Mouse (Mus musculus) heart, postnatal 10 days (tissue): Measurements from ENCODE around the gene Hif3a. TPM values are rescaled to one million over a fixed set of nuclear protein-coding genes. Genes with fewer than 3 reads are reported as not detected.
A peak's percentile ranks its signal among the peaks of the same experiment; 100 is the strongest.

Experiments
- DNase-seq, 2 experiments: peaks; one replicate each; pipeline ENCODE4 v3.0.0; 2021
- intact Hi-C: fragments of 180-260 bp; cut with DNase I; formaldehyde crosslinking; loops from one replicate; pipeline ENCODE4 v1.15.1; 2025
- total RNA-seq, 2 experiments: library from RNA; stranded (reverse); gene quantifications; 2 replicates each; pipeline ENCODE4 v1.2.3; 2021

Hif3a gene
- total RNA-seq, 2 experiments from 2014 or later: 1.5 to 7.1 TPM

DNA sequence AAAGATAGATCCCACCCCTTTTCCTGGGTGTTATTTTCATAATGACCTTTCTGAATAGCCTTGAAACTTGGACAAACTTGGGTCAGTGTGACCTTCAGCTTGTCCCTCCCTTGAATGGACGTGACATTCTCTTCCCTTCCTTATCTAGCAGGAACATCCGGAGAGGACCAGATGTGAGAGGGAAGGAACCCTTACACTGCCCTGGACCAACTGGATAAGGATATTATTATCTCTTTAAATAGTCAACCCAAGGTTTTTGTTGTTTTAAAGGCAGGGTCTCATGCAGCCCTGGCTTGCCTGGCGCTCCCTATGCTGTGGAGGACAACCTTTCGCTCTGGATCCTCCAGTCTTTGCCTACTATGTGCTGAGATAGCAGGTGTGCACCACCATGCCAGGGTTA, 63.0 kb downstream of the Hif3a start:
- intact Hi-C loops: loop anchor here (2.0 kb wide), 1 partner anchor 48 kb away; no protein-coding TSS in a partner anchor
- no peak for DNase-seq

DNA sequence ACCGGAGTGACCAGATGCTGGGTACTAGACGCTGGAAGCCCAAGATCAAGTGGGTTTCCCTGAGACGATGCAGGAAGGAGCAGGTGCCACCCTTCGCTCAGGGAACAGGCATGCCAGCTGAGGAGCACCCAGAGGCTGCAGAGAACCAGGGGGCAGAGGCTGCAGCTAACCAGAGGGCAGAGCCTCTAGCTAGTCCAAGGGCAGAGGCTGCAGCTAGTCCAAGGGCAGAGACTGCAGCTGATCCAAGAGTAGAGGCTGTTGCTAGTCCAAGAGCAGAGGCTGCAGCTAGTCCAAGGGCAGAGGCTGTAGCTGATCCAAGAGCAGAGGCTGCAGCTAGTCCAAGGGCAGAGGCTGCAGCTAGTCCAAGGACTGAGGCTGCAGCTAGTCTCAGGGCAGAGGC, 66.9 kb downstream of the Hif3a start:
- DNase-seq: no peak
- intact Hi-C loops: no loop called here

DNA sequence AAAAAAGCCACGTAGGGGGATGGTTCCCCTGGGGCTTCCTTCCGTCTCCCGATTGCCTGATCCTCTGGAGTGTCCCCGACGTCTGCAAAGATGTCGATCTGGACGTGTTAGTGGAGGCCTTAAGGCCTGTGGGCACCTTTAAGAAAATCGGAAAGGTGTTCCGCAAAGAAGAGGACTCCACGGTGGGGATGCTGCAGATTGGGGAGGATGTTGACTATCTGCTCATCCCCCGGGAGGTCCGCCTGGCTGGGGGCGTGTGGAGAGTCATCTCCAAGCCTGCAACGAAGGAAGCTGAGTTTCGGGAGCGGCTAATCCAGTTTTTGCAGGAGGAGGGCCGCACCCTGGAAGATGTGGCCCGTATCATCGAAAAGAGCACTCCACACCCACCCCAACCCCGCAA, 67.8 kb downstream of the Hif3a start:
- peak; percentile 39 to 48 for DNase-seq
- intact Hi-C loops: no loop called here

DNA sequence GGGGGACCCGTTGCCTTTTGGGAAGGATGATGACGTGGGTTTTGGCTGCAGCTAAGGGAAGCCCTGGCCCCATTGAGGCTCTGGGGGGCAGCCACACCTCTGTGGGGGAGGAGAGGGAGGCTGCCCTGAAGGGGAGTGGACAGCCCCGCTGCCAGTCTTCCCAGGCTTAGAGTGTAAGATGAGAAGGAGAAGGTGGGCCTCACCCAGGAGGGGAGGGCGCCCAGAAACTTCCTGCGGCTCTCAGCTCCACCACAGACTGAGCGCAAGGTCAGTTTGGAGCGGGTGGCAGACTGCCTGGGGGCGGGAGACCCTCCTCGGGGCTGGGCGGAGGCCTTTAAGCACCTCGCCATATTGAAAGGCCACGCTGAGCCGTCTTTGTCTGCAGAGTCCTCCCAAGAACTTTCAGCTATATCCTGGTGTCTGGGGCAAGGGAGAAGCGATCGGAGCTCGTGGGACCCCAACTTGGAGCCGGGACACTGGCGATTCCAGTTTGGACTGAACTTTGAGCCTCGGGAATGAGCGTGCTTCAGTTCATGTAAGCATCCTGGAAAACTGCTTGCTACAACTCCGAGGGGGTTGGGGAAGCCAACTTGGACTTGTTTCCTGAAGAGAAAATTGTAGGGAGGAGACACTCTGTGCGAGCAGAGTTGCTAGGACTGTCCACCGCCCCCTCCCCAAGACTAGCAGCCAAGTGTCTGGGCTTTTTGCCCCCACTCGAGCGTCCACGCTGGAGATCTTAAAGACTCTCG, 68.4 kb downstream of the Hif3a start:
- peak; percentile 88 to 93 for DNase-seq
- intact Hi-C loops: no loop called here

DNA sequence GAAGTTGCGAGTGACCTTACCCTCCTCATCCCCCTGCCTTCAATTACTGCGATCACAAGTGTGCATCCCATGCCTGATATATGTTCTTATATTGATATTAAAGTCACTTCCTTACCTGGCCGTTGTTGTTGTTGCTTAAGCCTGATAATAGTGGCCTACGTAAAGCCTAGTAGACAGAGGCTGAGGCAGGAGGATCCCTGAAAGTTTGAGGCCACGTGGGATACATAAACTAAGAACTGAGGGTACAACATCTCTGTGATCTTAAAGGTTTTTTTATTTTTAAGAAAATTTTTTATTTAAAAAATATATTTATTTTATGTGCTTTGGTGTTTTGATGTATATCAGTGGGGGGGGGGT, 69.8 kb downstream of the Hif3a start, which contains the start of gene Ccdc8:
TSS of gene Ccdc8 (plus strand) at position 258 of the 357 bp plus-strand sequence.
- no peak for DNase-seq
- intact Hi-C loops: no loop called here

DNA sequence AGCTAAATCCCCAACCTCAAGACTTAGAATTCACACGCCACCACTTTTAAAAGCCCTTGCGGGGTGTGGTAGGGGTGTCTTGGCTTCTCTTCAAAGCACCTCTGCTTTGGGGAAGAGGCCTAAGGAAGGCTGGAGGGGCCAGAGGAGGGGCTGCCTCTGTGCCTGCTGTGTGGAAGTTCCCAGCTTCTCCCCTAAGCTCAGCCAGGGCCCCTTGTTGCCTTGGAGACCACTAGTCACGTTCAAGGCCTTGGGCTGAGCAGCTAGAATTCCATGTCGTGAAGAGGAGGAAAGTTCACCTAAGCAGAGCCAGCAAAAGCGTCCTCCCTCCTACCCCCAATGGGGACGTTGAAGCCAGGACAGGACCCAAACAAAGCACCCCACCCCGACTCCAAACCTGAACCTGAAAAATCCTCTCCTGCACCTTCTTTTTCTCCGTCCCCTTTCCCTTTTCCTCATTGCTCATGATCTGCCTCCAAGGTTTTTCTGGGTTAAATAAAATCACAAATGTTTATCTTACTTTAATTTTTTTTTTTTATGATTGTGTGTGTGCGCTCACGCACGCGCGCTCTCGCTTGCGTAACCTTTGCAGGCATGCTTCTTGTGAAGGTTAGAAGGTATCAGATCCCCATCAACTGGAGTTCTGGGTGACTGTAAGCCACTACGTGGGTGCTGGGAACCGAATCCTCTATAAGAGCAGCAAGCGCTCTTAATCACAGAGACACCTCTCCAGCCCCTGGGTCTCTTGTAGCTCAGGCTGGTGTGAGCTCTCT, 70.4 kb downstream of the Hif3a start:
- no peak for DNase-seq
- intact Hi-C loops: no loop called here

DNA sequence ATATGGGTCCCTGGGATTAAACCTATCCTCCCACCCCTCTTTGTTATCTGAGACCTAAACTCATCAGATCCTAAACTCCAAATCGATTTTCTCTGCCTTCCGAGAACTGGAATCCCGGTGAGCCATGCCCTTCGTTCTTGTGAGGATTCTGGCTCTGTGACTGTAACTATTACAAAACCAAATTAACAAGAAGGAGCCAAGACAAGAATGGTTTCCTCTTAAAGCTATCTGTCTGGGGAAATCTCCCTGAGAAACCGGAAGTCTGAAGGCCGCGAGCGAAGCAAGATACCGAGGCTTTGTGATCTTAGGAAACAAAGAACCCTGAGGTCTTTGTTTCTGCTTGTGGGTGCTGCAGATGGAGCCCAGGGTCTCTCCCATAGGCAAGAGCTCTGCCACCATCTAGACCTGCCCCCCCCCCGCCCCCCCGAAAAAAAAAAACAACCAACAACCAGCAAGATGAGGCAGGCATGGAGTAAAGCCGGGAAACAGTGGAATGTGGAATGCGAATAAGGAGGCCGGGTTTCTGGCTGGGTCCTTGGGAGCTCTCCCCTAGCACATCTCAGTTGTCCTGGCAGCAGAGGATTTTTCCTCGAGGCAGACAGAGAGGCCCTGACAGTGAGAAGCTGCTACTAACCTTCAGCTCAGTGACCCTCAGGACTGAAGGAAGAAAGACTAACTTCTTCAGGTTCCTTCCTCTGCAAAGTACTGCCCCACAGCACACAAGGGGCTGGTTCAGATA, 72.1 kb downstream of the Hif3a start:
- intact Hi-C loops: no loop called here
- DNase-seq: no peak

DNA sequence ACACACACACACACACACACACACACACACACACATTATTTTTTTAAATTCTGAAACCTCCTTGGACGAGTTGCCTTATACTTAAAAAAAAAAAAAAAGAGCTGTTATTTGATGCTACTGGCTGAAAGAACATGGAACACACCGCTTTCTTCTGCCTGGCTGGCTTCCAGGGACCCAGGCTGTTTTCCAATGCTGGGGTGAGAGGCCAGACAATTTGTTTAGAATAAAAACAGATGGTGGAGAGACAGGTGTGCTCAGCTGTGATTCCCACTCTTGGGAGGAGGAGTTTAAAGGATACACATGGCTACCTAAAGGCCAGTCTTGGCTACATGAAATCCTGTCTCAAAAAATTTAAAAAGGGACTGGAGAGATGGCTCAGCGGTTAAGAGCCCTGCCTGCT, 73.8 kb downstream of the Hif3a start:
- intact Hi-C loops: no loop called here
- peak; percentile 73 to 81 for DNase-seq

DNA sequence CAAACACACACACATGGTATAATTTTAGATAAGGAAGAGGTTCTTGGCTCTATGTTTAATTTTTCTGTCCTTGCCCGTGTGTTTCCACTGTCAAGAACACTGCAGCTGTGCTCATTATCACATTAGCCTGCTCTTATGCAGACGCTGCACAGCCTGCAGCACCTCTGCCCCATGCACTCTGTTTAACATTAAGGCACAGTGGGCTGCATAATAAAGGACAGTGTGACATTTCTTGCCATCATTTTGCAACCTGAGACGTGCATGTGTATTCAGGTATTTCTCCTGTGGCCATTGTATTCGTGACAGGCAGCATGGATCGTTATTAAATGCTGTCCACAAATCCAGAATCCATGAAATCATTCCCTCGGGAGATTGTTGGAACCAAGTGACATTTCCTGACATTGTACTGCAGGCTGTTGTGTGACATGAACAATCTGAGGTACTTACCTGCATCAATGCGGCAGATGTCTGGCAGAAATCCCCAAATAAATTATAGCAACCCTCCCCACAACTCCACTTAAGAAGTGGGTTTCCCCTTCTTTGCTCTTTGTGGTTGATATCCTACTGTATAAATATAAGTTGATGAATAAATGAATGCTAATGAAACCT, 74.6 kb downstream of the Hif3a start:
- DNase-seq: no peak
- intact Hi-C loops: no loop called here

DNA sequence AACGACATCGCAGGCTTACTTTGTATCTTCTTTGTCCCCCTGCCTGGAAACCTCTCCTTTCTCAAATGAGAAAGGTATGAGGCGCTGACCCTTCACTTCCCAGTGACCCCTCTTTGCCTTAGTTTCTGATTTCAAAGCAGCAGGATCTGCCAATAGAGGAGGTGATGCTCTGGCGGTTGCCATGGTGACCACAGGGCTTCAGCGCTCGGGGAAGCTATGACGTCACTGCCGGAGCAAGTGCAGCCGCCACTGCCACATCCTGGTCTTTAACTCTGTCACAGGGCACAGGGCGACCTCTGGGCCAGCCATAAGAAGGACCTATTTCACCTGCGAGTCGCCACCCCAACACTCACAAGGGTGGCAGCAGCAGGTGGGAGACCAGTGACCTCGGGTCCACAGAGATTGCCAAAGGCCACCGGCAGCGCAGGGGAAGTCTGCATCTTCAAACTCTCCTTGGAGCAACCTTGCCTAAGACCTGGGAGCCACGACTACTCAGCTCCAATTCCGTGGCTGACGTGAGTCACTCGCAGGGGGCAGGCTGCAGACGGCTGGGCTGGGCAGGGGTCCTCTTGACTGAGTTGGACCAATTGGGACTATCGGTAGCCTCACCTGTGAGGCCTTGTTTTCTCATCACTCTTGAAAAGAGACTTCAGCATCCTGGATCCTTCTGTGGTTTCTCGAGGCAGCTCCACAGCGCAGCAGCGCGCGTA, 79.2 kb downstream of the Hif3a start, which contains the start of gene Gm42372:
TSS of gene Gm42372 (plus strand) at position 228 of the 710 bp plus-strand sequence.
- peak in 1 of 2 experiments; percentile 50 for DNase-seq
- intact Hi-C loops: no loop called here

Other genes starting within 250 kb of the Hif3a start
- gene Strn4, start 246.5 kb downstream of the Hif3a start, total RNA-seq: 10 to 100 TPM; 80.1 to 81.2 TPM
- 10 to 100 TPM; 45.5 to 48.1 TPM for gene Fkrp, start 245.7 kb downstream of the Hif3a start, total RNA-seq
- gene Prkd2, start 219.5 kb downstream of the Hif3a start, total RNA-seq: 10 to 100 TPM; 27.8 to 31.9 TPM
- gene Dact3, start 187.1 kb downstream of the Hif3a start, total RNA-seq: 10 to 100 TPM; 28.2 to 32.7 TPM
- 1 to 10 TPM in 1 of 2 experiments, under 1 TPM in 1; 0.82 to 1.4 TPM for gene Gng8, start 170.6 kb downstream of the Hif3a start, total RNA-seq
- gene Ptgir, start 155.9 kb downstream of the Hif3a start, total RNA-seq: 1 to 10 TPM; 2.6 to 2.8 TPM
- gene Calm3, start 138.3 kb downstream of the Hif3a start, total RNA-seq: 100 to 1,000 TPM; 252 to 262 TPM
- gene Pnmal2, start 117.7 kb downstream of the Hif3a start, total RNA-seq: 1 to 10 TPM; 5.0 to 5.2 TPM
- gene Pnmal1, start 102.7 kb downstream of the Hif3a start, total RNA-seq: not detected
- gene Gm42372, start 79.3 kb downstream of the Hif3a start, total RNA-seq: under 1 TPM in 1 of 2 experiments, not detected in 1; 0.10 TPM
- gene Ccdc8, start 69.7 kb downstream of the Hif3a start, total RNA-seq: 10 to 100 TPM; 15.6 to 18.0 TPM
- 100 to 1,000 TPM; 104 to 105 TPM for gene Ppp5c, start 34.5 kb downstream of the Hif3a start, total RNA-seq
- gene Psg16, start 11.6 kb upstream of the Hif3a start, total RNA-seq: under 1 TPM in 1 of 2 experiments, not detected in 1; 0.10 TPM
- gene Ceacam3, start 87.9 kb upstream of the Hif3a start, total RNA-seq: not detected
- not detected for gene Psg29, start 141.1 kb upstream of the Hif3a start, total RNA-seq